Mouse (Mus musculus): Measurements from ENCODE around the gene Htr6.

Gene Htr6

GRCm38 (mm10) chr4:139088982-139089671 lies 13.8 kb upstream of the Htr6 start:
- ATAC-seq (ENCODE audit: low TSS enrichment), result no peak

GRCm38 (mm10) chr4:139086984-139087383 lies 11.6 kb upstream of the Htr6 start:
- ATAC-seq (ENCODE audit: low TSS enrichment), result no peak

GRCm38 (mm10) chr4:139086037-139086436 lies 10.7 kb upstream of the Htr6 start:
- ATAC-seq (ENCODE audit: low TSS enrichment), result peak; percentile 51

- ATAC-seq (ENCODE audit: low TSS enrichment), result no peak
These were observed 10.0 kb upstream of the Htr6 start for GRCm38 (mm10) chr4:139085337-139085736.

DNA sequence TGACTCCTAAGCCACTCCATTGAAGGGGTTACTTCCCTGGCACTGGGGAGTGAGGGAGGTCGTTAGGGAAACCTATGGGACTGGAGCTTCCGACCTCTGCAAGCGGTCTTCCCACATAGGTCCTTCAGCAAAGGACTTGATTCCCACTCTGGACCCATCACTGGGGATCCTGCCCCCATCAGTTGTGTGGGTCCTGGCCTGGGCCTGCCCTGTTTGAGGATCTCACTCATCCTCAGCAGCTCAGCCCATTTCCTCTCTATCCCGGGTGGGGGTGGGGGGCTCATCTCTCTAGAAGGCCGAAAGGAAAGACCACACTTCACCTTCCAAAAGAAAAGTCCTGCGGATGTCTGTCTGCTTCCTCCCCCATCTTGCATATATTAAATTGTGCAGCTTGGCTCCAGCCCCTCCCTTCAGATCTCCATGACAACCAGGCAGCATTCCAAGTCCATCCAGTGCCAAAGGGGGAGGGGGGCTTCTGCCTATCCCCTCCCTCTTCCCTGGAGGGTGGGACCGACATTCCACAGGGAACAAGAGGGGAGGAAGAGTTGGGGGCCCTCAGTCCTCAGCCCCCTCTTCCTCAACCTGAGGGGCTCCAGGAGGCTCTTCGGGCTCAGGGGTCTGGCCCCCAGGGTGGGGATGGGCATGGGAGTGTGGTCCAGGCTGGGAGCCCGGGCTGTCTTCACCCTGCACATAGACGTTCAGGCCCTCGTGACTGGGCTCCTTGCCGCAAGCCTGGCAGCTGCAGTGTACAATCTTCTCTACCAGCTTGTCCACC lies 7.6 kb upstream of the Htr6 start:
- no peak for ATAC-seq (ENCODE audit: low TSS enrichment)

DNA sequence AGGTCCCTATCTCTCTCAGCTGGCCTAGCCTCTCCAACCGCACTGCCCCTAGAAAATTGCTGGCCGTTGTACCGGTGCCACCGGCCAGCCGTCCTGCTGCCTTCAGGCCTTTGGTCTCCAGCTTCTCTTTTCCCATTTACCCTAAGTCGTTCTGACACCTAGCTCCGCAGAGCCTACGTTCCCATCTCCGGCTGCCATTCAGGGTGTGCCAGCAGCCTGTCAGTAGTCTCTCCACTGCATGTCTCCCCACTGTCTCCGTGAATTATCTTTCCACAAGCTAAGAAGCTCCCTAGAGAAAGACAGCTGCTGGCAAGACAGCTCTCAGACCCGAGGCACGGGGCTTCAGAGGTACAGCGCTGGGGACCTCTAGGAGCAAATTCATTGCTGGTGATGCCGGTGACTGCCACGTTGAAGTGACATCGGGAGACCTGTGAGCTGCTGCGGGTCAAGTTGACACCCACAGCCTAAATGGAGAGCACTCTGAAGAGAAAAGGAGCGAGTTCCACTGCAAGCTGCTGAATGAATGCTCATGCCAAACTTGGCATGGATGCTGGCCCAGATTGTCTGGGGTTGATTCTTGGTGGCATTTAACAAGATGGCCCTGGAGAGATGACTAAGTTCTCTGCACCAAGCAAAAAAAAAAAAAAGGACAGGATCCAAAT lies 6.0 kb upstream of the Htr6 start:
- ATAC-seq (ENCODE audit: low TSS enrichment), result no peak

GRCm38 (mm10) chr4:139080259-139080658 lies 4.9 kb upstream of the Htr6 start:
- ATAC-seq (ENCODE audit: low TSS enrichment), result no peak

DNA sequence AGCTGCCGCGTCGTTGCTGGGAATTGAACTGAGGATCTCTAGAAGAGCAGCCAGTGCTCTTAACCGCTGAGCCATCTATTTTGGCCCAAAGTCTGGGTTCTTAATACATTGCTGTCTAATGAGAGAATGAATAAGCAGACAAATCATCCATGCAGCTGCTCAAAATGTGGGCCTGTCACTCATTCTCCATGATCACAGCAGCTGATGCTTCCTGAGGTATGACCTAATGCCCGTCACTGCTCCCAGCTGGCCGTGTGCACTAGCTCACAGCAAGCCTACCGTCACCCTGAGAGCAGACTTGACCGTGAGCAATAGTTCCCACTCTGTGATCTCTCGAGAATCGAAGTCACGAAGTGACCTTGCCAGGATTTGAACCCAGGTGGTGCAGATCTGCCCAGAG lies 4.1 kb upstream of the Htr6 start:
- no peak for ATAC-seq (ENCODE audit: low TSS enrichment)

DNA sequence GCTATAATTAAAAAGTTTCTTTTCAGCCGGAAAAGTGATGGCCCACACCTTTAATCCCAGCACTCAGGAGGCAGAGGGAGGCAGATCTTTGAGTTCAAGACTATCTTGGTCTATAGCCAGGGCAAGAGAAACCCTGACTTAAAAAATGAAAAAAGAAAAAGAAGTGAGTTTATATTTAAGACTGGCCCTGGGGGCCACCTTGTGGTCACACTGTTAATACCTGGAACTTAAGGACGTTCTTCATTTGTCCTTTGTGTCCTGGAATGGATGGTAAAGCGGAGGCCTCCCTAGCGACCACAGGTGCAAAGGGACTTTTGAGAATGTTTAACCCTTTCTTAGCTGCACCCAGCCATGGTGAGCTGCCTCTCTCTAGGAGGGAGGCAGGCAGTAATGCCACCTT lies 3.4 kb upstream of the Htr6 start:
- no peak for ATAC-seq (ENCODE audit: low TSS enrichment)

DNA sequence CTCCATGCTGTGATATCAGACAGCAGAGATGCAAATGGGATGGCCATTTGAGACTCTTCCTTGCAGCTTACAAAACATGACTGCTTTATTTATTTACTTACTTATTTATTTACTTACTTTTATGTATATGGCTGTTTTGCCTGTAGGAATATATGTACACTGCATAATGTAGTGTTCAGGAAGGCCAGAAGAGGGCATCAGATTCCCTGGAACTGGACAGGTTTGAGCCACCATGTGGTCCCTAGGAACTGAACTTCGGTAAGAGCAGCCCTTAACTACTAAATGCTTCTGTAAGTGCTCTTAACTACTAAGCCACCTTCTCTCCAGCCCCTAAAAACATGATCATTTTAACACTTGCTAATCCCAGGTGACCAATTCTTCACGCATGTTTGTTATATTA lies 2.9 kb upstream of the Htr6 start:
- no peak for ATAC-seq (ENCODE audit: low TSS enrichment)

GRCm38 (mm10) chr4:139075915-139076314 lies 545 bp upstream of the Htr6 start:
- ATAC-seq (ENCODE audit: low TSS enrichment), result peak; percentile 64; the same call in 1 of the 2 replicates

DNA sequence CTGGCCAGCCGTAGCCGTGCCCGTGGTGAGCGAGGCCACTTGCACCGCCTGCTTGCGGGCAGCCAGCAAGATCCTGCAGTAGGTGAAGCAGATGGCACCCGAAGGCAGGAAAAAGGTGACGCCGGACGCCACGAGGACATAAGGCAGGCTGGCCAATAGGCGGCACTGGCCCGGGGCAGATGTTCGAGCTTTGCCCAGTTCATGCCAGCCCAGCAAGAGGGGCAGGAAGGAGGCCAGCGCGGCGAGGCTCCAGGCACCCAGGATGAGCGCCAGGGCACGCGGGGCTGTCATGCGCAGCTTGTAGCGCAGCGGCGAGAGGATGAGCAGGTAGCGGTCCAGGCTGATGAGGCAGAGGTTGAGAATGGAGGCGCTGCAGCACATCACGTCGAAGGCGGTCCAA lies 1.3 kb downstream of the Htr6 start:
- ATAC-seq (ENCODE audit: low TSS enrichment), result no peak

- ATAC-seq (ENCODE audit: low TSS enrichment), result peak; percentile 72
These were observed 7.1 kb downstream of the Htr6 start for GRCm38 (mm10) chr4:139068287-139068686.

DNA sequence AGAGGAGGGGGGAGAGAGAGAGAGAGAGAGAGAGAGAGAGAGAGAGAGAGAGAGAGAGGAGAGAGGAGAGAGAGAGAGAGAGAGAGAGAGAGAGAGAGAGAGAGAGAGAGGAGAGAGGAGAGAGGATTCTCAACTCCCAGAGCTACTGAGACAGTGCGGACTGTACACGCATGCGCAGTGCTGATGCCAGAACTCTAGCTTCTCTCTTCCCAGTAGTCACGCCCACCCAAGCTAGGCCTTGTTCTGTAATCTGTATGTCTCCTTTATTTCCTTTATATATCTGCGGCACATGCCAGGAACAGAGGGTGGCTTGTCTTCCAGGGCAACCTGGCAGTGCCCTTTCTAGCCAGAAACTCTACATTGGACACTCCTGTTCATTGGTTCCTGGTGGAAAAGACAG lies 10.5 kb downstream of the Htr6 start:
- no peak for ATAC-seq (ENCODE audit: low TSS enrichment)

- ATAC-seq (ENCODE audit: low TSS enrichment), result no peak
These were observed 15.8 kb downstream of the Htr6 start for GRCm38 (mm10) chr4:139059569-139059968.

DNA sequence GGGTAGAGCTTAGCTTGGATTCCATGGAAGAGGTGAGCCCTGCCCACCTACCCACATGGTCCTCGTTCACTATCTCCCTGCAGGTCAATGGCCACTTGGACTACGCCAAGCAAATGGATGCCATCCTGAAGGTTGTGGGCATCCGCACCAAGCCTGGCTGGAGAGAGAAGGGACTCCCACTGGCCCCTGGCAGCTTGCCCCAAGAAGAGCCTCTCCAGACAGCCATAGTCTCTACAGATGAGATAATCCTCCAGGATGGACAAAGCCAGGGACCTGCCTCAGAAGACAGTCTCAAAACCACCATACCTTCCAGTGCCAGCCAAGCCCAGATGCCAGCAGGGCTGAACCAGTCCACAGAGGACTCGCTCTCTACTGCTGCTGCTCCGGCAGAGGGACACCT lies 17.3 kb downstream of the Htr6 start:
- no peak for ATAC-seq (ENCODE audit: low TSS enrichment)

DNA sequence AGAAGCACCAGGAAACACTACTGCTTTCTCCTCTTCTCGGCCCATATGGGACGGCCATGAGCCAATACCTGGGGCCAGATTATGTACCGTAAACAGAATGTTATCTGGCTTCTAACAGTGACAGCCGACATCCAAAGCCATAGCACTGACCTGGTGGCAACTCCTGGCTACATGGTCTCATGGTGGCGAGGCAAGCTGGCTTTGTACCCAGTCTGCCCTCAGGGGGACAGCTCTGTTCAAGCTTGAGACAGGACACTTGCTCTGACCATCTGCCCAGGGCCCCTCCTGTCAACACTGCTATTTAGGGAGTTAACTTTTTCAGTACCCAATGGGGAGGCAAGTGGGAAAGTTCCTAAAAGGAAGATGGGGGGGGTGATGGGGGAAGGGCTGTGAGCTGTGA lies 18.1 kb downstream of the Htr6 start:
- ATAC-seq (ENCODE audit: low TSS enrichment), result no peak

DNA sequence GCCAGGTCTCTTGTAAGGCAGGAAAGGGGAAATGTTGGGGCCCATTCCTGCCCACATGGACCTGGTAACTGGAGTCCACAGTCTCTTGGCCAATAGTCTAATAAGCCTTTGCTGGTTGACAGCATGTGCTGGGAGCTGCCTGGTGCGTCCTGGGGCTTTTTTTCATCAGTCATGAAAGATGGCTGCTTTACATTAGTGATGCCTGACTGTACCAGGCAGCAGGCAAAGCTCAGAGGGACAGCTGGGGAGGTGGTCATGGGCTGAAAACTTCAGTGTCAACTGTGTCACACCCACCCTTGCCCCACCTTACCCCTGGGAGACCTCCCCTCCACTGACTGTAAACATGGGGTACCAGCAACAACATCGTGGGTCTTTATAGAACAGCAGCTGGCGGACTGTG lies 19.6 kb downstream of the Htr6 start:
- no peak for ATAC-seq (ENCODE audit: low TSS enrichment)

DNA sequence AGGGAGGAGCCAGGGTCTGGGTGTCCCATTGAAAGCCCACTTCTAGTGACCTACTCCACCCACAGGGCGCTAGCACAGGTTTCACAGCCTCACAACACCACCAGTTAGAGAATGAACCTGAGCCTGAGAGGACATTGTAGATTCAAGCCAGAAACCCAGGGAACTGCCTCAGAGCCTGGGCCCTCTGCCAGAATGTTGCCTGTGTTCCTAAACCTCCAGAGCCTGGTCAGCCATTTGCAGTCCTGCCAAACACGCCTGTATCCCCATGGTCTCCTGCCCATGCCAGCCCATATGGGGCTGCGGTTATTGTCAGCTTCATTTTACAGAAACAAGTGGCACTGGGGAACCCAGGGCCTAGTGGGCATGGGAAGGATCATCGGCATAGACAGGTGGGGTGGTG lies 20.0 kb downstream of the Htr6 start:
- ATAC-seq (ENCODE audit: low TSS enrichment), result no peak

DNA sequence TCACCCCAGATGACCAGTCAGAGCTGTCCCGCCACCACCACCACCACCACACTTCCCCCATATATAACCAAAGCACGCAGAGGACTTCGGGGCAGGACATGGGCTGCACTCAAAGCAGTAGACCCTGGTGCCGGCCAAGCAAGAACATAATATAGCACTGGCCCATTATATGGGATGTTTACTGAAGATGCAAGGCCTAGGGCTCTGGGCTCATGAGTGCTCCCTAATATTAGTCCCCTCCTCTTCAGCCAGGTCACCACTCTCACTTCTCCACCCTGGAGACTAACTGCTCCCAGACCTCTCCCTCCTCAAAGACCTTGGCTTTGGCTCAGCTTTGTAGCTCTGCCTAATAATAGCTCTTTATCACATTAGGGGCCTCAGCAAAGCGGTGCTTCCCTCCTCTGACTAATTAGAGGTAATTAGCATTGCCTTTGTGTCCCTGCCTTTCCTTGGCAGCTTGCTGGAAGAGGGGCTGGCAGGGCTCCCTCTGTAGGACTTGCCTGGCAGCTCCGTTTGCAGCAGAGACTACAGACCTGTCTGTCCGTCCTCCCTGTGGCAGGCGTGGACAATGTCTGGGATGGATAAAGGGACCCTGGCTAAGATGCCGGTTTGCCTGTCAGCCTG lies 21.0 kb downstream of the Htr6 start:
- ATAC-seq (ENCODE audit: low TSS enrichment), result peak; percentile 35; the same call in 1 of the 2 replicates

- no peak for ATAC-seq (ENCODE audit: low TSS enrichment)
These were observed 22.0 kb downstream of the Htr6 start for GRCm38 (mm10) chr4:139053391-139053790.

- ATAC-seq (ENCODE audit: low TSS enrichment), result no peak
These were observed 22.6 kb downstream of the Htr6 start for GRCm38 (mm10) chr4:139052796-139053195.

Measured in frontal cortex, adult (tissue).